Mouse (Mus musculus): Measurements from ENCODE around the gene Wdfy2.

The Wdfy2 gene

GRCm38 (mm10) chr14:62965811-62966520 lies 128.5 kb downstream of the Wdfy2 start:
- H3K27me3 ChIP-seq (ENCODE audit: control insufficient read depth, insufficient read depth, low read length, poor library complexity, severe bottlenecking) = no peaks in the 10 kb centered on the region
- no peak for DNase-seq (ENCODE audit: low read depth, low spot score)

GRCm38 (mm10) chr14:62975046-62975445 lies 137.6 kb downstream of the Wdfy2 start:
- H3K27me3 ChIP-seq (ENCODE audit: control insufficient read depth, insufficient read depth, low read length, poor library complexity, severe bottlenecking) = no peaks in the 10 kb centered on the region
- DNase-seq (ENCODE audit: low read depth, low spot score) = peak; percentile 56
- H3K36me3 ChIP-seq (ENCODE audit: control insufficient read depth, insufficient read depth, low read length, poor library complexity, severe bottlenecking) = no peaks in the 10 kb centered on the region

More at GRCm38 (mm10) chr14:62965811-62966520, 128.5 kb downstream of the Wdfy2 start:
- no peaks in the 10 kb centered on the region for H3K36me3 ChIP-seq (ENCODE audit: control insufficient read depth, insufficient read depth, low read length, poor library complexity, severe bottlenecking)

GRCm38 (mm10) chr14:62979815-62980214 lies 142.3 kb downstream of the Wdfy2 start:
- no peaks in the 10 kb centered on the region for H3K27me3 ChIP-seq (ENCODE audit: control insufficient read depth, insufficient read depth, low read length, poor library complexity, severe bottlenecking)
- H3K36me3 ChIP-seq (ENCODE audit: control insufficient read depth, insufficient read depth, low read length, poor library complexity, severe bottlenecking) = no peaks in the 10 kb centered on the region
- DNase-seq (ENCODE audit: low read depth, low spot score) = no peak

GRCm38 (mm10) chr14:62984410-62984809 lies 146.9 kb downstream of the Wdfy2 start, which contains the start of gene Defb48:
Gene Defb48 (minus strand): TSS chr14:62984510.
- H3K27me3 ChIP-seq (ENCODE audit: control insufficient read depth, insufficient read depth, low read length, poor library complexity, severe bottlenecking) = no peaks in the 10 kb centered on the region
- DNase-seq (ENCODE audit: low read depth, low spot score) = no peak
- H3K36me3 ChIP-seq (ENCODE audit: control insufficient read depth, insufficient read depth, low read length, poor library complexity, severe bottlenecking) = no peaks in the 10 kb centered on the region

GRCm38 (mm10) chr14:62991271-62991670 lies 153.8 kb downstream of the Wdfy2 start:
- Histone ChIP-seq H3K36me3 (ENCODE audit: control insufficient read depth, insufficient read depth, low read length, poor library complexity, severe bottlenecking) (no peaks in the 10 kb centered on the region), H3K27me3 (ENCODE audit: control insufficient read depth, insufficient read depth, low read length, poor library complexity, severe bottlenecking) (no peaks in the 10 kb centered on the region)
- DNase-seq (ENCODE audit: low read depth, low spot score) = no peak

GRCm38 (mm10) chr14:62991849-62992510 lies 154.5 kb downstream of the Wdfy2 start:
- H3K36me3 ChIP-seq (ENCODE audit: control insufficient read depth, insufficient read depth, low read length, poor library complexity, severe bottlenecking) = no peaks in the 10 kb centered on the region
- H3K27me3 ChIP-seq (ENCODE audit: control insufficient read depth, insufficient read depth, low read length, poor library complexity, severe bottlenecking) = no peaks in the 10 kb centered on the region
- DNase-seq (ENCODE audit: low read depth, low spot score) = no peak

- Histone ChIP-seq H3K36me3 (ENCODE audit: control insufficient read depth, insufficient read depth, low read length, poor library complexity, severe bottlenecking) (no peaks in the 10 kb centered on the region), H3K27me3 (ENCODE audit: control insufficient read depth, insufficient read depth, low read length, poor library complexity, severe bottlenecking) (no peaks in the 10 kb centered on the region)
- DNase-seq (ENCODE audit: low read depth, low spot score) = no peak
These were observed 160.3 kb downstream of the Wdfy2 start, which contains the start of gene Defb47 for GRCm38 (mm10) chr14:62997777-62998176. Gene Defb47 (plus strand): TSS chr14:62998077.

- H3K27me3 ChIP-seq (ENCODE audit: control insufficient read depth, insufficient read depth, low read length, poor library complexity, severe bottlenecking) = no peaks in the 10 kb centered on the region
- no peak for DNase-seq (ENCODE audit: low read depth, low spot score)
These were observed 161.5 kb downstream of the Wdfy2 start for GRCm38 (mm10) chr14:62998977-62999376.

GRCm38 (mm10) chr14:63002588-63002987 lies 165.1 kb downstream of the Wdfy2 start:
- no peak for DNase-seq (ENCODE audit: low read depth, low spot score)
- Histone ChIP-seq H3K27me3 (ENCODE audit: control insufficient read depth, insufficient read depth, low read length, poor library complexity, severe bottlenecking) (no peaks in the 10 kb centered on the region), H3K36me3 (ENCODE audit: control insufficient read depth, insufficient read depth, low read length, poor library complexity, severe bottlenecking) (no peaks in the 10 kb centered on the region)

More at GRCm38 (mm10) chr14:62998977-62999376, 161.5 kb downstream of the Wdfy2 start:
- H3K36me3 ChIP-seq (ENCODE audit: control insufficient read depth, insufficient read depth, low read length, poor library complexity, severe bottlenecking) = no peaks in the 10 kb centered on the region

Measured in splenic B cell, adult 2 months (primary cell).